In the genomic region with DNA sequence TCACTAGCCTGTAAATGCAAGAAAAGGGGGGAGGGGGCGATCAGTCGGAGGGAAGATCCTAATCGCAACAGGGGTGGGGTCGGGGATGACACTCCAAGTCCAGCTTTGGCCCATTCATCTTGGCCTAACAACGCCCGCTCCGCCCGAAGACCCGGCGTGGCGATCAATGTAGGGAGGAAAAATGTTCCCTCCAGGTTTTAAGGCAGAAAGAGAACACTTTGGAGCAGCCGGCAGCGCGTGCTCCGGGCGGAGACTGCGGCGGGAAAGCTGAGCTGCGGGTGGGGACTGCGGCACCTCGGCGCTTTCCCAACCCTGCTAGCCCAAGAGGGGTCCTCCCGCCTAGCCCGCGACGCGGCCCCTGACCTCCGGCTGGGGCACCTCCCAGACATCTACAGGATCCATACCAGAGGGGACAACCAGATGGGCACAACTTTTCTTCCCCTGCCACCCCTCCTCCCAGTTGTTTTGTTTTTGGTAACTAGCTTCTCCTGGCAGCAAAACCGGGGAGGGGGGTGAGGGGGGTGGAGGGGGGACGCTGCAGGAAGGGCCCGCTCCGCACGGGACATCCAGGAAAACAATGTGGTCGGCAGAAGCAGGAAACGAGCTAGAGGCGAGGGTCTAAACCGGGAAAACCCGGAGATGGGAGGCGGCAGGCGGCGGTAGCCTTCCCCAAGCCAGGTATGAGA, we compare ENCODE assay signal across 8 mouse cellular contexts. TPM values are rescaled to one million over a fixed set of nuclear protein-coding genes. Genes with fewer than 3 reads are reported as not detected.
DNase-seq lines count a peak whose midpoint lies in the region; ATAC-seq and TF ChIP-seq lines count a peak whose summit lies in the region.

No protein-coding gene starts in this region.

- peak overlapping the region; percentile 86 for H3K27ac ChIP-seq in cerebellum, adult 2 months (ENCODE audit: insufficient read depth, low read length)
- peak overlapping the region; percentile 92 for H3K27ac ChIP-seq in hindbrain, embryonic 16.5 days (ENCODE audit: low read depth, low read length)
- H3K27ac ChIP-seq in midbrain, embryonic 13.5 days: peak overlapping the region; percentile 92
- H3K27ac ChIP-seq in stomach, embryonic 16.5 days (ENCODE audit: low read length): peak overlapping the region; percentile 97

- WGBS in cerebellum, adult 2 months: under 1% methylated on average over 41 of the region's 41 CpGs
- under 1% methylated on average over 30 of the region's 41 CpGs for WGBS in hindbrain, embryonic 16.5 days
- WGBS in midbrain, embryonic 13.5 days: under 1% methylated on average over 41 of the region's 41 CpGs
- under 1% methylated on average over 41 of the region's 41 CpGs for WGBS in stomach, embryonic 16.5 days

- H3K27me3 ChIP-seq in erythroblast, embryonic 14.5 days (ENCODE audit: control insufficient read depth): peaks cover 12% of the 10 kb centered on the region
- H3K27me3 ChIP-seq in cerebellum, adult 2 months (ENCODE audit: control insufficient read depth, insufficient read depth, low read length): no peaks in the 10 kb centered on the region
- H3K27me3 ChIP-seq in hindbrain, embryonic 16.5 days (replicated peaks; ENCODE audit: control insufficient read depth, insufficient read depth, low read length): no peaks in the 10 kb centered on the region
- no peaks in the 10 kb centered on the region for H3K27me3 ChIP-seq in midbrain, embryonic 13.5 days
- no peaks in the 10 kb centered on the region for H3K27me3 ChIP-seq in stomach, embryonic 16.5 days (ENCODE audit: control insufficient read depth, insufficient read depth, low read length)

- DNase-seq in cerebellum, adult 2 months: peak; percentile 60 to 72
- DNase-seq in frontal cortex, postnatal 14 days (ENCODE audit: low spot score in 2 of 2): peak; percentile 25 to 39
- DNase-seq in left cerebral cortex, postnatal 36 days (ENCODE audit: low spot score in 2 of 2): peak; percentile 52 to 61

- no peak for TF ChIP-seq CTCF in cerebellum, adult 2 months (IDR thresholded peaks at IDR 0.05; ENCODE audit: borderline replicate concordance, insufficient read depth, low read depth, low read length)

- TF ChIP-seq POLR2A in cerebellum, adult 2 months (IDR thresholded peaks at IDR 0.05; ENCODE audit: borderline replicate concordance, insufficient read depth, low read length): peak; percentile 20; the same call in 1 of the 2 replicates

- peaks cover 8% of the 10 kb centered on the region for H3K36me3 ChIP-seq in erythroblast, embryonic 14.5 days (ENCODE audit: control insufficient read depth)
- H3K36me3 ChIP-seq in hindbrain, embryonic 16.5 days (ENCODE audit: control insufficient read depth, insufficient read depth, low read length): no peaks in the 10 kb centered on the region
- no peaks in the 10 kb centered on the region for H3K36me3 ChIP-seq in midbrain, embryonic 13.5 days
- no peaks in the 10 kb centered on the region for H3K36me3 ChIP-seq in stomach, embryonic 16.5 days (ENCODE audit: control insufficient read depth, insufficient read depth, low read length)

- H3K9ac ChIP-seq in hindbrain, embryonic 16.5 days (ENCODE audit: low read depth, low read length): peak overlapping the region; percentile 88
- peak overlapping the region; percentile 89 for H3K9ac ChIP-seq in midbrain, embryonic 13.5 days (replicated peaks)
- H3K9ac ChIP-seq in stomach, embryonic 16.5 days (ENCODE audit: low read length): peak overlapping the region; percentile 88

- no peak for ATAC-seq in erythroblast, adult 5-6 weeks (replicated peaks; ENCODE audit: low FRiP score, poor library complexity, severe bottlenecking)
- ATAC-seq in hindbrain, embryonic 16.5 days: no peak
- ATAC-seq in midbrain, embryonic 13.5 days: no peak
- ATAC-seq in stomach, embryonic 16.5 days (ENCODE audit: insufficient read depth, low FRiP score): no peak

- peak overlapping the region; percentile 68 for H3K4me2 ChIP-seq in hindbrain, embryonic 16.5 days (ENCODE audit: low read length)
- peak overlapping the region; percentile 70 for H3K4me2 ChIP-seq in midbrain, embryonic 13.5 days (replicated peaks)
- H3K4me2 ChIP-seq in stomach, embryonic 16.5 days (ENCODE audit: low read depth, low read length): peak overlapping the region; percentile 95

- peaks cover 59% of the 10 kb centered on the region for H3K4me1 ChIP-seq in erythroblast, embryonic 14.5 days (ENCODE audit: control insufficient read depth)
- H3K4me1 ChIP-seq in cerebellum, adult 2 months (ENCODE audit: control insufficient read depth, insufficient read depth, low read length): no peaks in the 10 kb centered on the region; the same call in 1 of the 2 replicates
- H3K4me1 ChIP-seq in hindbrain, embryonic 16.5 days (ENCODE audit: control insufficient read depth, insufficient read depth, low read depth, low read length): peaks cover 27% of the 10 kb centered on the region
- peaks cover 63% of the 10 kb centered on the region for H3K4me1 ChIP-seq in midbrain, embryonic 13.5 days (replicated peaks)
- H3K4me1 ChIP-seq in stomach, embryonic 16.5 days (ENCODE audit: control insufficient read depth, insufficient read depth, low read length): peaks cover 41% of the 10 kb centered on the region

- peak overlapping the region; percentile 96 for H3K4me3 ChIP-seq in erythroblast, embryonic 14.5 days (replicated peaks)
- peak overlapping the region; percentile 74 for H3K4me3 ChIP-seq in cerebellum, adult 2 months (replicated peaks; ENCODE audit: insufficient read depth, low read depth, low read length)
- H3K4me3 ChIP-seq in hindbrain, embryonic 16.5 days (ENCODE audit: low read length): peak overlapping the region; percentile 86
- peak overlapping the region; percentile 86 for H3K4me3 ChIP-seq in midbrain, embryonic 13.5 days (replicated peaks)
- peak overlapping the region; percentile 88 for H3K4me3 ChIP-seq in stomach, embryonic 16.5 days (replicated peaks; ENCODE audit: low read length)

- intact Hi-C loops in left cerebral cortex, postnatal 36 days (cut with DNase I): loop anchor here (5.0 to 10.0 kb wide), 3 partner anchors 93 to 231 kb away; no protein-coding TSS in a partner anchor

- no peaks in the 10 kb centered on the region for H3K9me3 ChIP-seq in erythroblast, embryonic 14.5 days (ENCODE audit: control insufficient read depth, low read length)
- no peaks in the 10 kb centered on the region for H3K9me3 ChIP-seq in hindbrain, embryonic 16.5 days (ENCODE audit: control insufficient read depth, low read length)
- H3K9me3 ChIP-seq in midbrain, embryonic 13.5 days: no peaks in the 10 kb centered on the region
- no peaks in the 10 kb centered on the region for H3K9me3 ChIP-seq in stomach, embryonic 16.5 days (replicated peaks; ENCODE audit: control insufficient read depth, low read length)

RNA-seq across cellular contexts. Expression of gene Srgap2, which starts 1.4 kb away (rescaled TPM):
- 0.37 and 0.38 TPM in 2 replicates for polyA plus RNA-seq in erythroblast, embryonic 14.5 days (2012)
- 16.7 and 20.7 TPM in 2 replicates for total RNA-seq in erythroblast, adult 5-6 weeks (2015; ENCODE audit: low replicate concordance)
- total RNA-seq in erythroblast, adult 5-6 weeks (2017; ENCODE audit: low replicate concordance): 9.9 and 16.5 TPM in 2 replicates
- 83.1 and 94.6 TPM in 2 replicates for polyA plus RNA-seq in cerebellum, adult 2 months (2012; rRNA removed)
- polyA plus RNA-seq in hindbrain, embryonic 16.5 days (2015; fragmentation: Nextera tagmentation; extraction: Ambion mirVana): 24.6 and 30.4 TPM in 2 replicates
- total RNA-seq in left cerebral cortex, postnatal 36 days (2021): 10 to 100 TPM; 60.7 to 98.2 TPM
- 16.6 and 18.8 TPM in 2 replicates for polyA plus RNA-seq in midbrain, embryonic 13.5 days (2015; fragmentation: Nextera tagmentation; extraction: Ambion mirVana)
- polyA plus RNA-seq in stomach, embryonic 16.5 days (2015; fragmentation: Nextera tagmentation; extraction: Ambion mirVana): 12.2 and 14.2 TPM in 2 replicates

RNA-seq across cellular contexts. Expression of gene Fam72a, which starts 2.0 kb away (rescaled TPM):
- polyA plus RNA-seq in erythroblast, embryonic 14.5 days (2012): 0.11 and 0.15 TPM in 2 replicates
- total RNA-seq in erythroblast, adult 5-6 weeks (2015; ENCODE audit: low replicate concordance): 3.1 TPM in 1 of 2 replicates, not detected in the other
- 0.43 TPM in 1 of 2 replicates, not detected in the other for total RNA-seq in erythroblast, adult 5-6 weeks (2017; ENCODE audit: low replicate concordance)
- 1.9 TPM in 2 replicates for polyA plus RNA-seq in cerebellum, adult 2 months (2012; rRNA removed)
- polyA plus RNA-seq in hindbrain, embryonic 16.5 days (2015; fragmentation: Nextera tagmentation; extraction: Ambion mirVana): 1.1 and 1.6 TPM in 2 replicates
- total RNA-seq in left cerebral cortex, postnatal 36 days (2021): 1 to 10 TPM; 1.3 to 1.5 TPM
- polyA plus RNA-seq in midbrain, embryonic 13.5 days (2015; fragmentation: Nextera tagmentation; extraction: Ambion mirVana): 1.8 and 2.1 TPM in 2 replicates
- polyA plus RNA-seq in stomach, embryonic 16.5 days (2015; fragmentation: Nextera tagmentation; extraction: Ambion mirVana): 1.7 TPM in 2 replicates
